Mouse (Mus musculus) liver, adult 2 months (tissue): ENCODE data around the gene Plcb4.

Experiments
- CTCF ChIP-seq: fragments of 200-500 bp; IDR thresholded peaks from 2 replicates; pipeline ENCODE4 v1.5.1; 2011; ENCODE audit warnings: low read depth, low read length, control low read depth
- POLR2A ChIP-seq: fragments of 200-500 bp; IDR thresholded peaks from 2 replicates; pipeline ENCODE4 v1.6.1; 2011; ENCODE audit warnings: low read length, control low read depth; ENCODE audit not compliant: insufficient read depth; ENCODE audit errors: extremely low read depth

DNA sequence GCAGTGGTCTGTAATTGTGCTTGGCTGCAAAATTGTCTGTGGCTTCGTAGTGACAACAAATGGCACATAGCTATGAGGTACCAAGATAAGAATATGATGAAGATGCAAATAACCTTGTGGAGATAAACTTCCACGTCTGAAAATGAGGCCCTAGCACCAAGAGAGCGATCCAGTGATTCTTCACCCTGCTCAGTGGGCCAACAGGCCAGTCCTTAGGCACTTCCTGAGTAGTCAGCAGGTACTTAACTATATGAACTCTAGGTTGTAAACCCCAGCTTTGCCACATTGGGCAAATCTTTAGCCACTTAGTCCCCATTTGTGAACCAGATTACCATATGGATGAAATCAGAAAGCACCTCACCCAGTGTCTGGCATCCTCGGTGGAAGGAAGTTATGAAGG is 271.9 kb downstream of the Plcb4 start:
- TF ChIP-seq CTCF: no peak
- TF ChIP-seq POLR2A: no peak
